Comparison of ENCODE assay signal across 8 mouse cellular contexts in genomic region chr15:79933052-79933669, GRCm38 (mm10). TPM values are rescaled to one million over a fixed set of nuclear protein-coding genes. Genes with fewer than 3 reads are reported as not detected.
A peak's percentile ranks its signal among the peaks of the same experiment; 100 is the strongest.
DNase-seq lines count a peak whose midpoint lies in the region; ATAC-seq and TF ChIP-seq lines count a peak whose summit lies in the region.

No protein-coding gene starts in this region.

- peaks cover 5% of the 10 kb centered on the region; the same call in 1 of the 2 replicates for H3K4me1 ChIP-seq in kidney, adult 2 months (ENCODE audit: control insufficient read depth, insufficient read depth, low read length)
- peaks cover 52% of the 10 kb centered on the region for H3K4me1 ChIP-seq in hindbrain, embryonic 10.5 days (replicated peaks)
- peaks cover 33% of the 10 kb centered on the region for H3K4me1 ChIP-seq in midbrain, embryonic 13.5 days (replicated peaks)

- TF ChIP-seq POLR2A in kidney, adult 2 months (IDR thresholded peaks at IDR 0.05; ENCODE audit: low read depth, low read length), result no peak
- no peak for TF ChIP-seq POLR2A in brain, embryonic 14.5 days (IDR thresholded peaks at IDR 0.05; ENCODE audit: borderline replicate concordance, extremely low read depth, insufficient read depth, insufficient read length, poor library complexity, severe bottlenecking)

- H3K36me3 ChIP-seq in kidney, adult 2 months (ENCODE audit: control insufficient read depth, insufficient read depth, low read length), result no peaks in the 10 kb centered on the region
- H3K36me3 ChIP-seq in hindbrain, embryonic 10.5 days, result no peaks in the 10 kb centered on the region
- H3K36me3 ChIP-seq in midbrain, embryonic 13.5 days, result no peaks in the 10 kb centered on the region

- no peak for DNase-seq in kidney, adult 2 months
- no peak for DNase-seq in kidney, postnatal 4 days
- DNase-seq in brain, embryonic 14.5 days (ENCODE audit: low read depth), result peak; percentile 4
- no peak for DNase-seq in hindbrain, embryonic 10.5 days (ENCODE audit: low spot score)
- DNase-seq in c-Kit-positive CD71-positive TER-119-positive erythroid progenitor cells, embryonic 14.5 days (ENCODE audit: low spot score), result no peak
- DNase-seq in urinary bladder, postnatal 14 days (ENCODE audit: low spot score), result no peak
- DNase-seq in urinary bladder, postnatal 10 days (ENCODE audit: low spot score), result no peak

- ATAC-seq in midbrain, embryonic 13.5 days, result peak; percentile 46

- H3K9me3 ChIP-seq in hindbrain, embryonic 10.5 days, result no peaks in the 10 kb centered on the region
- H3K9me3 ChIP-seq in midbrain, embryonic 13.5 days, result no peaks in the 10 kb centered on the region

- 21% methylated on average over 22 of the region's 22 CpGs for WGBS in kidney, adult 2 months
- 4% methylated on average over 22 of the region's 22 CpGs for WGBS in hindbrain, embryonic 10.5 days
- WGBS in midbrain, embryonic 13.5 days, result 4% methylated on average over 22 of the region's 22 CpGs

- H3K4me3 ChIP-seq in kidney, adult 2 months (ENCODE audit: insufficient read depth, low read depth, low read length), result peak overlapping the region; percentile 85
- peak overlapping the region; percentile 77 for H3K4me3 ChIP-seq in hindbrain, embryonic 10.5 days
- peak overlapping the region; percentile 67 for H3K4me3 ChIP-seq in midbrain, embryonic 13.5 days (replicated peaks)

- H3K9ac ChIP-seq in midbrain, embryonic 13.5 days (replicated peaks), result no peak overlapping the region

- H3K27me3 ChIP-seq in kidney, adult 2 months (replicated peaks; ENCODE audit: control insufficient read depth, insufficient read depth, low read length), result no peaks in the 10 kb centered on the region
- H3K27me3 ChIP-seq in hindbrain, embryonic 10.5 days (ENCODE audit: insufficient read depth, poor library complexity, severe bottlenecking), result peaks cover 66% of the 10 kb centered on the region
- peaks cover 30% of the 10 kb centered on the region for H3K27me3 ChIP-seq in midbrain, embryonic 13.5 days

- H3K27ac ChIP-seq in kidney, adult 2 months (ENCODE audit: insufficient read depth, low read depth, low read length), result 0 out of 2 replicates have a peak overlapping the region, but pooled peaks have one; percentile 19
- peak overlapping the region; percentile 9; the same call in 1 of the 2 replicates for H3K27ac ChIP-seq in hindbrain, embryonic 10.5 days
- H3K27ac ChIP-seq in midbrain, embryonic 13.5 days, result no peak overlapping the region

- peak overlapping the region; percentile 69 for H3K4me2 ChIP-seq in midbrain, embryonic 13.5 days (replicated peaks)

- TF ChIP-seq CTCF in kidney, adult 2 months (conservative IDR thresholded peaks at IDR 0.05; ENCODE audit: insufficient read depth, insufficient read length, low read depth, low read length), result no peak
- TF ChIP-seq CTCF in brain, embryonic 14.5 days (IDR thresholded peaks at IDR 0.05; ENCODE audit: borderline replicate concordance, extremely low read depth, insufficient read depth, insufficient read length), result no peak

RNA-seq across cellular contexts. Expression of gene Cbx7, which starts 37.8 kb away (rescaled TPM):
- 41.3 and 44.1 TPM in 2 replicates for polyA plus RNA-seq in kidney, adult 2 months (2012; rRNA removed)
- polyA plus RNA-seq in brain, embryonic 14.5 days (2012; rRNA removed), result 10.9 and 14.4 TPM in 2 replicates
- polyA plus RNA-seq in hindbrain, embryonic 10.5 days (2016; fragmentation: Nextera tagmentation; extraction: Ambion mirVana), result 2.4 and 2.9 TPM in 2 replicates
- polyA plus RNA-seq in midbrain, embryonic 13.5 days (2015; fragmentation: Nextera tagmentation; extraction: Ambion mirVana), result 3.0 and 4.3 TPM in 2 replicates

RNA-seq across cellular contexts. Expression of gene Apobec3, which starts 41.7 kb away (rescaled TPM):
- polyA plus RNA-seq in kidney, adult 2 months (2012; rRNA removed), result 9.5 and 13.4 TPM in 2 replicates
- polyA plus RNA-seq in brain, embryonic 14.5 days (2012; rRNA removed), result 4.7 and 5.6 TPM in 2 replicates
- polyA plus RNA-seq in hindbrain, embryonic 10.5 days (2016; fragmentation: Nextera tagmentation; extraction: Ambion mirVana), result 6.9 and 9.0 TPM in 2 replicates
- 3.1 and 3.8 TPM in 2 replicates for polyA plus RNA-seq in midbrain, embryonic 13.5 days (2015; fragmentation: Nextera tagmentation; extraction: Ambion mirVana)
